Mouse (Mus musculus) myocyte (in vitro differentiated cells): ENCODE results near the gene Cadps. TPM values are rescaled to one million over a fixed set of nuclear protein-coding genes. Genes with fewer than 3 reads are reported as not detected.

Source experiments
- H3K27me3 ChIP-seq: one replicate; pipeline ENCODE4 v1.6.1; 2011; ENCODE audit not compliant: control insufficient read depth, insufficient read depth, insufficient read length
- H3K36me3 ChIP-seq: one replicate; pipeline ENCODE4 v1.6.1; 2011; ENCODE audit not compliant: control insufficient read depth, insufficient read depth
- H3K4me2 ChIP-seq: one replicate; pipeline ENCODE4 v1.6.1; 2011; ENCODE audit warnings: low read depth, control low read depth
- H3K4me3 ChIP-seq: one replicate; pipeline ENCODE4 v1.5.1; 2011; ENCODE audit warnings: mild to moderate bottlenecking, control low read depth, moderate library complexity
- H3K79me2 ChIP-seq: one replicate; pipeline ENCODE4 v1.6.1; 2011; ENCODE audit not compliant: control insufficient read depth, insufficient read depth
- H3ac ChIP-seq: one replicate; pipeline ENCODE4 v1.6.1; 2011; ENCODE audit not compliant: control insufficient read depth, insufficient read length
- CEBPB ChIP-seq: IDR thresholded peaks from 2 replicates; pipeline ENCODE4 v1.6.1; 2011; ENCODE audit warnings: mild to moderate bottlenecking, moderate library complexity; ENCODE audit not compliant: poor library complexity, insufficient read depth, severe bottlenecking
- E2F4 ChIP-seq: IDR thresholded peaks from one replicate; pipeline ENCODE4 v1.6.1; 2011; ENCODE audit warnings: mild to moderate bottlenecking, control low read depth, moderate library complexity; ENCODE audit not compliant: insufficient read depth
- MAX ChIP-seq: IDR thresholded peaks from one replicate; pipeline ENCODE4 v1.6.1; 2011; ENCODE audit warnings: low read depth, mild to moderate bottlenecking, control low read depth
- MYOD1 ChIP-seq, 3 experiments: IDR thresholded peaks; one replicate each; pipeline ENCODE4 v1.6.1; 2011; ENCODE audit warnings: control low read depth in 2 of 3, low read depth in 2 of 3, mild to moderate bottlenecking in 2 of 3, moderate library complexity in 1 of 3; ENCODE audit not compliant: insufficient read length in 2 of 3, control insufficient read depth in 1 of 3
- MYOG ChIP-seq, 3 experiments: IDR thresholded peaks; one replicate each; pipeline ENCODE4 v1.6.1; 2011; ENCODE audit warnings: control low read depth in 2 of 3, low read depth in 2 of 3, mild to moderate bottlenecking in 2 of 3; ENCODE audit not compliant: insufficient read length in 2 of 3, control insufficient read depth in 1 of 3, insufficient read depth in 1 of 3
- POLR2A ChIP-seq: IDR thresholded peaks from one replicate; pipeline ENCODE4 v1.6.1; 2011; ENCODE audit warnings: low read depth, mild to moderate bottlenecking, control low read depth, moderate library complexity; ENCODE audit not compliant: insufficient read length
- POLR2AphosphoS2 ChIP-seq: IDR thresholded peaks from one replicate; pipeline ENCODE4 v1.6.1; 2011; ENCODE audit warnings: low read depth, control low read depth; ENCODE audit not compliant: insufficient read length
- REST ChIP-seq: IDR thresholded peaks from one replicate; pipeline ENCODE4 v1.6.1; 2011; ENCODE audit warnings: mild to moderate bottlenecking, control low read depth, moderate library complexity; ENCODE audit not compliant: insufficient read depth, insufficient read length
- SRF ChIP-seq: IDR thresholded peaks from one replicate; pipeline ENCODE4 v1.6.1; 2011; ENCODE audit warnings: low read depth; ENCODE audit not compliant: control insufficient read depth, insufficient read length
- TCF12 ChIP-seq: IDR thresholded peaks from one replicate; pipeline ENCODE4 v1.6.1; 2011; ENCODE audit warnings: mild to moderate bottlenecking, control low read depth; ENCODE audit not compliant: poor library complexity, insufficient read depth, severe bottlenecking
- TCF3 ChIP-seq: IDR thresholded peaks from one replicate; pipeline ENCODE4 v1.6.1; 2011; ENCODE audit warnings: low read depth, control low read depth; ENCODE audit not compliant: insufficient read length
- USF1 ChIP-seq: IDR thresholded peaks from one replicate; pipeline ENCODE4 v1.6.1; 2011; ENCODE audit warnings: low read depth, mild to moderate bottlenecking, control low read depth, moderate library complexity
- polyA plus RNA-seq: library from polyadenylated mRNA; unstranded; fragments of >200 nt; fragmentation: generic; extraction: Trizol; gene quantifications from one replicate; pipeline ENCODE4 v1.2.1, GENCODE M21; 2012; ENCODE audit warnings: missing spikeins

The Cadps gene
- polyA plus RNA-seq, 1 experiment = not detected

- H3K4me2 ChIP-seq = no peak overlapping the region
- H3K27me3 ChIP-seq = no peaks in the 10 kb centered on the region
- H3K4me3 ChIP-seq = no peak overlapping the region
- no peaks in the 10 kb centered on the region for H3K79me2 ChIP-seq
- no peak overlapping the region for H3ac ChIP-seq
- no peaks in the 10 kb centered on the region for H3K36me3 ChIP-seq
- no peak for TF ChIP-seq REST
- TF ChIP-seq MAX = no peak
- TF ChIP-seq MYOD1 (IDR thresholded peaks at IDR 0.05; ENCODE audit: control insufficient read depth in 1 of 3, insufficient read length in 2 of 3, low read depth in 2 of 3) = no peak
- TF ChIP-seq CEBPB = no peak
- TF ChIP-seq E2F4 = no peak
Measured at GRCm38 (mm10) chr14:12838949-12839348, 16.1 kb upstream of the Cadps start.

- TF ChIP-seq USF1 (no peak), TCF12 (no peak), TCF3 (no peak), REST (no peak), E2F4 (no peak), POLR2AphosphoS2 (no peak), MYOG (IDR thresholded peaks at IDR 0.05; ENCODE audit: control insufficient read depth in 1 of 3, insufficient read depth in 1 of 3, insufficient read length in 2 of 3, low read depth in 2 of 3) (no peak), CEBPB (no peak), POLR2A (no peak)
- no peak overlapping the region for H3ac ChIP-seq
- no peaks in the 10 kb centered on the region for H3K36me3 ChIP-seq
- no peaks in the 10 kb centered on the region for H3K79me2 ChIP-seq
- H3K4me3 ChIP-seq = no peak overlapping the region
- H3K27me3 ChIP-seq = no peaks in the 10 kb centered on the region
- no peak overlapping the region for H3K4me2 ChIP-seq
Measured at GRCm38 (mm10) chr14:12838323-12838722, 15.4 kb upstream of the Cadps start.

- TF ChIP-seq SRF (no peak), POLR2A (no peak), USF1 (no peak)
- Histone ChIP-seq H3K36me3 (no peaks in the 10 kb centered on the region), H3K27me3 (no peaks in the 10 kb centered on the region), H3K4me2 (no peak overlapping the region), H3ac (no peak overlapping the region), H3K79me2 (no peaks in the 10 kb centered on the region), H3K4me3 (no peak overlapping the region)
Measured at GRCm38 (mm10) chr14:12837902-12838301, 15.0 kb upstream of the Cadps start.

GRCm38 (mm10) chr14:12823781-12824180 lies 902 bp upstream of the Cadps start:
- TF ChIP-seq REST (peak; percentile 36), TCF3 (no peak)
- Histone ChIP-seq H3K4me3 (no peak overlapping the region), H3K79me2 (no peaks in the 10 kb centered on the region), H3K27me3 (no peaks in the 10 kb centered on the region), H3ac (no peak overlapping the region), H3K4me2 (no peak overlapping the region), H3K36me3 (no peaks in the 10 kb centered on the region)

GRCm38 (mm10) chr14:12821831-12822490 lies 918 bp downstream of the Cadps start:
- Histone ChIP-seq H3ac (no peak overlapping the region), H3K79me2 (no peaks in the 10 kb centered on the region), H3K36me3 (no peaks in the 10 kb centered on the region), H3K4me2 (no peak overlapping the region), H3K27me3 (no peaks in the 10 kb centered on the region), H3K4me3 (no peak overlapping the region)
- TF ChIP-seq CEBPB (no peak), POLR2AphosphoS2 (no peak), REST (no peak), USF1 (no peak), POLR2A (no peak), MYOG (IDR thresholded peaks at IDR 0.05; ENCODE audit: control insufficient read depth in 1 of 3, insufficient read depth in 1 of 3, insufficient read length in 2 of 3, low read depth in 2 of 3) (no peak), SRF (no peak), MYOD1 (IDR thresholded peaks at IDR 0.05; ENCODE audit: control insufficient read depth in 1 of 3, insufficient read length in 2 of 3, low read depth in 2 of 3) (no peak), E2F4 (no peak), TCF12 (no peak)
